Mouse (Mus musculus): ENCODE results near the gene Macf1. TPM values are rescaled to one million over a fixed set of nuclear protein-coding genes. Genes with fewer than 3 reads are reported as not detected.

Macf1 gene
- polyA plus RNA-seq, 1 experiment from 2014 or later, result 71.0 TPM

DNA sequence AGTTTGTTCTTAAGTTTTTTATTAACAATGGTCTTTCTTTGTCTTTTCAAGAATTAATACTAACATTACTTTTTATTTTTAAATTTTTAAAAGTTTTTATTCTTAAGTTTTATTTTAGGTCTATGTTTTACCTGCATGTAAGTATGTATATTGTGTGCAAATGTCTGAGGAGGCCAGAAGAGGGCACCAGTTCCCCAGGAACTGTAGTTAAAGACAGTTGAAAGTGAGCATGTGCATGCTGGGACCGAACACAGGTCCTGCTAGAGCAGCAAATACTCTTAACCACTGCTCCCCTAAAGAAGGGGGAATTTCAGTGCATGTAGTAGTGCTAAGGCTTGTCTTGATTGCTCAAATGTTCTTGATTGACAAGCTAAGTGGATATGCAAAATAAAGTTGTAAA lies 77.0 kb downstream of the Macf1 start:
- H3K4me1 ChIP-seq (ENCODE audit: control insufficient read depth, insufficient read depth, low read length), result no peaks in the 10 kb centered on the region
- no peak overlapping the region for H3K27ac ChIP-seq (replicated peaks; ENCODE audit: low read depth, low read length)
- H3K9ac ChIP-seq (ENCODE audit: low read length), result no peak overlapping the region
- H3K9me3 ChIP-seq (ENCODE audit: control insufficient read depth, low read length), result no peaks in the 10 kb centered on the region
- no peaks in the 10 kb centered on the region for H3K27me3 ChIP-seq (ENCODE audit: control insufficient read depth, insufficient read depth, low read length)
- ATAC-seq (ENCODE audit: insufficient number of reproducible peaks, low FRiP score, low TSS enrichment, low read depth) (no peak), DNase-seq (ENCODE audit: low spot score) (no peak)
- H3K36me3 ChIP-seq (ENCODE audit: control insufficient read depth, insufficient read depth, low read length), result no peaks in the 10 kb centered on the region
- WGBS, result 82% methylated on average over 1 of the region's 1 CpGs
- H3K4me2 ChIP-seq (ENCODE audit: low read depth, severe bottlenecking), result no peak overlapping the region
- H3K4me3 ChIP-seq (ENCODE audit: low read depth, low read length), result no peak overlapping the region

DNA sequence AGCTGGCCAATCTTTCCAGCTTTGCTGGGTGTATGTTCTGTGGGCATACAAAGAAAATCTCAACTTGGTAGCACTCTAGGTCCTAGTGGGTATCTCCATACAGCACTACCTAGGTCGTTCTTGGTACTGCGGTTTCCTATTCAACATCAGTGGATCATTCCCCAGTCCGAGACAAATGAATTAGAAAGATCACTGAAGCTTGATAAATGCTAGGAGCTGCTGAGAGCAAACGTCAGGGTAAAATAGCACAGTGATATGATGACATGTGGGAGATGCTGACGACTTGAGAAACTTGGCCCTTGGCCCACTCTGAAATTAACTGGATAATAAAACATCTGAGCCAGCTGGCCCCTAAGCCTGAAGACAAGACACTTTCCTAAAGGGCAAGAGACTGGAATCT lies 78.2 kb downstream of the Macf1 start:
- ATAC-seq (ENCODE audit: insufficient number of reproducible peaks, low FRiP score, low TSS enrichment, low read depth), result no peak
- 78% methylated on average over 5 of the region's 5 CpGs for WGBS
- Histone ChIP-seq H3K4me1 (ENCODE audit: control insufficient read depth, insufficient read depth, low read length) (no peaks in the 10 kb centered on the region), H3K27ac (replicated peaks; ENCODE audit: low read depth, low read length) (no peak overlapping the region), H3K9ac (ENCODE audit: low read length) (no peak overlapping the region), H3K9me3 (ENCODE audit: control insufficient read depth, low read length) (no peaks in the 10 kb centered on the region), H3K4me3 (ENCODE audit: low read depth, low read length) (no peak overlapping the region), H3K4me2 (ENCODE audit: low read depth, severe bottlenecking) (no peak overlapping the region), H3K27me3 (ENCODE audit: control insufficient read depth, insufficient read depth, low read length) (no peaks in the 10 kb centered on the region), H3K36me3 (ENCODE audit: control insufficient read depth, insufficient read depth, low read length) (no peaks in the 10 kb centered on the region)
- DNase-seq (ENCODE audit: low spot score), result no peak

DNA sequence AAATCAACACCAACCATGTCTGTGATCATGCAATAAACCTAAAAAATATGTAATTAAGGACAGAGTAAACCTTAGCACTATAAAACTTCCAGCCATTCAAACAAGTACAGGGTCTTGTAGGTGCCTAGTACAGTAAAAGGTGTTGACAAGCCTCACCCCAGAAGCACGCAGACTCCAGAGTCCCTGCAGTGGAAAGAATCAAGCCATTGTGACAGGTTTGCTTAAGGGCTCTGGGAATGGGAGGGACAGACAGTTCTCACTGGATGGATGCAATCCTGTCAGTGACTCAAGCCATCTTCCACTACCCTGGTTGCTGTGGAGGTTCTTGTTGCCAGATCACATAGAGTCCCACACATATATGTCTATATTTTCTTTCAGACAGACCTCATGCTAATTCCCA lies 78.9 kb downstream of the Macf1 start:
- Histone ChIP-seq H3K36me3 (ENCODE audit: control insufficient read depth, insufficient read depth, low read length) (no peaks in the 10 kb centered on the region), H3K9me3 (ENCODE audit: control insufficient read depth, low read length) (no peaks in the 10 kb centered on the region), H3K4me2 (ENCODE audit: low read depth, severe bottlenecking) (no peak overlapping the region), H3K27me3 (ENCODE audit: control insufficient read depth, insufficient read depth, low read length) (no peaks in the 10 kb centered on the region), H3K27ac (replicated peaks; ENCODE audit: low read depth, low read length) (no peak overlapping the region), H3K9ac (ENCODE audit: low read length) (no peak overlapping the region), H3K4me1 (ENCODE audit: control insufficient read depth, insufficient read depth, low read length) (no peaks in the 10 kb centered on the region), H3K4me3 (ENCODE audit: low read depth, low read length) (no peak overlapping the region)
- DNase-seq (ENCODE audit: low spot score) (no peak), ATAC-seq (ENCODE audit: insufficient number of reproducible peaks, low FRiP score, low TSS enrichment, low read depth) (no peak)
- 64% methylated on average over 1 of the region's 1 CpGs for WGBS

DNA sequence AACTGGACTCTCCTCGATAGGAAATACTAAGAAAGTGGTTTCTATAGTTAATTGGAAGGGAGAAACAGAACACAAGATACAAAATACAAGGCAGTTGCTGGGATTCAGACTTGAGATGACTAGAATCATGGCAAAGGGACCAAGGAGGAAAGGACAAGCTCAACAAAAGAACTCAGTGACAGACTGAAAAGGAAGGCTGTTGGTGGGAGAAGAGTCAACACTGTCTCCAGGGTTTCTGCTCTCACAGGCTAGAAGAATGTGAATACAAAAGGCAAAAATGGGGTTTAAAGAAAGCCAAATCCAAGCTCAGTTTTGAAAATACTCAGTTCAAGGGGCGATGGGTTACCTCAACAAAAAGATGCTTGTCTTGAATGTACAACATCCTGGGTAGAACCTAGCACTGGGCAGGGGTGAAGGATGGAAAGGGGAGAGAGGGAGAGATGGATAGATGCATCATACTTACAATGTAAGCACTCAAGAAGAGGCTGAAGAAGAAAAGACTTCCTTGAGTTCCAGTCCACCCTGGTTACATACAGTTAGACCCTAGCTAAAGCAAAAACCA lies 81.4 kb downstream of the Macf1 start:
- no peak for DNase-seq (ENCODE audit: low spot score)
- WGBS, result 91% methylated on average over 2 of the region's 2 CpGs
- no peaks in the 10 kb centered on the region for H3K27me3 ChIP-seq (ENCODE audit: control insufficient read depth, insufficient read depth, low read length)
- no peak overlapping the region for H3K9ac ChIP-seq (ENCODE audit: low read length)
- no peak overlapping the region for H3K4me2 ChIP-seq (ENCODE audit: low read depth, severe bottlenecking)
- no peaks in the 10 kb centered on the region for H3K36me3 ChIP-seq (ENCODE audit: control insufficient read depth, insufficient read depth, low read length)
- no peaks in the 10 kb centered on the region for H3K4me1 ChIP-seq (ENCODE audit: control insufficient read depth, insufficient read depth, low read length)
- no peak overlapping the region for H3K4me3 ChIP-seq (ENCODE audit: low read depth, low read length)
- H3K27ac ChIP-seq (replicated peaks; ENCODE audit: low read depth, low read length), result no peak overlapping the region
- no peaks in the 10 kb centered on the region for H3K9me3 ChIP-seq (ENCODE audit: control insufficient read depth, low read length)
- ATAC-seq (ENCODE audit: insufficient number of reproducible peaks, low FRiP score, low TSS enrichment, low read depth), result no peak

DNA sequence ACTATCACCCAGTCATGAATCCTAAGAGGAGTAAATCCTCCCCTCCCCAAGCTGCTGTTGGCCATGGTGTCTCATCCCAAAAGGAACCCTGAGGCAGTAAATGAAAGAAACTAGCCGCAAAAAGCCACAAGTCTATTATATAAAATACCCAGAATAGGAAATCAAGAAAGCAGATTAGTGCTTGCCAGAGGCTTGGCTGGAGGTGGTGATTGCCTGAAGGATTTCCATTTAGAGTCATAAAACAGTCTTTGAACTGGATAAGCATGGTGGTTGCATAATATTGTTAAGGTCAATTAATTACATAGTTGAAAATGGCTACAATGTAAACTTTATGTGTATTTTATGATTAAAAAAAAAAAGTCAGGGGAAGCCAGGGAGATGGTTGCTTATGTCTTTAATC lies 83.1 kb downstream of the Macf1 start:
- H3K27ac ChIP-seq (replicated peaks; ENCODE audit: low read depth, low read length), result no peak overlapping the region
- WGBS, result 87% methylated on average over 1 of the region's 1 CpGs
- H3K4me3 ChIP-seq (ENCODE audit: low read depth, low read length), result no peak overlapping the region
- ATAC-seq (ENCODE audit: insufficient number of reproducible peaks, low FRiP score, low TSS enrichment, low read depth), result no peak
- no peaks in the 10 kb centered on the region for H3K27me3 ChIP-seq (ENCODE audit: control insufficient read depth, insufficient read depth, low read length)
- no peak overlapping the region for H3K4me2 ChIP-seq (ENCODE audit: low read depth, severe bottlenecking)
- H3K4me1 ChIP-seq (ENCODE audit: control insufficient read depth, insufficient read depth, low read length), result no peaks in the 10 kb centered on the region
- no peaks in the 10 kb centered on the region for H3K9me3 ChIP-seq (ENCODE audit: control insufficient read depth, low read length)
- no peaks in the 10 kb centered on the region for H3K36me3 ChIP-seq (ENCODE audit: control insufficient read depth, insufficient read depth, low read length)
- no peak overlapping the region for H3K9ac ChIP-seq (ENCODE audit: low read length)
- no peak for DNase-seq (ENCODE audit: low spot score)

DNA sequence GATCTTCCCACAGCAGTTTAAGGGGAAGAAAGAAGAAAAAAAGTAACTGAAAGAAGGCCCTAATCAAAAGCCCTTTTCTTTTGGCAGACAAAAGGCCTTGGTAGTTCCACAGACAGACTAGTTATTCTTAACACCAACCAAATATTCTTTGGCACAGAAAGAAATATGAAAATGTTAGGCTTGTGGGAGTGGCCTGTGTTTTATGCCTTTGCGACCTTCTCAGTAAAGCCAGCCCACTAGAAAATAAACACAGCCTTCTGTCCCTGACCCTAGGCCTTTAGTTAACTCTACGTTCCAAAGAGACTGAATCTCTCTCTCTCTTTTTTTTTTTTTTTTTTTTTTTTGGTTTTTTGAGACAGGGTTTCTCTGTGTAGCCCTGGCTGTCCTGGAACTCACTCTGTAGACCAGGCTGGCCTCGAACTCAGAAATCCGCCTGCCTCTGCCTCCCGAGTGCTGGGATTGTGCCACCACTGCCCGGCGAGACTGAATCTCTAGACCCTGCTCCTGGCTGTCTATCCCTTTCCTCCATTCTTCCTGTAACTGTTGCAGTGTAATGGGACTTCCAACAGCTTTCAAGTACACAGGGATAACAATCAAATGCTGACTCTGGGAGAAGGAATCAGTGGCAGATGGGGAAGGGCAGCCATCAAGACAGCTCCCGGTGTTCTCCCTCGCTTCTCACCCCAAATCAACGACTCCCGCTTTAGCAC lies 85.5 kb downstream of the Macf1 start:
- no peak for DNase-seq (ENCODE audit: low spot score)
- H3K27ac ChIP-seq (replicated peaks; ENCODE audit: low read depth, low read length), result no peak overlapping the region
- WGBS, result 82% methylated on average over 11 of the region's 11 CpGs

DNA sequence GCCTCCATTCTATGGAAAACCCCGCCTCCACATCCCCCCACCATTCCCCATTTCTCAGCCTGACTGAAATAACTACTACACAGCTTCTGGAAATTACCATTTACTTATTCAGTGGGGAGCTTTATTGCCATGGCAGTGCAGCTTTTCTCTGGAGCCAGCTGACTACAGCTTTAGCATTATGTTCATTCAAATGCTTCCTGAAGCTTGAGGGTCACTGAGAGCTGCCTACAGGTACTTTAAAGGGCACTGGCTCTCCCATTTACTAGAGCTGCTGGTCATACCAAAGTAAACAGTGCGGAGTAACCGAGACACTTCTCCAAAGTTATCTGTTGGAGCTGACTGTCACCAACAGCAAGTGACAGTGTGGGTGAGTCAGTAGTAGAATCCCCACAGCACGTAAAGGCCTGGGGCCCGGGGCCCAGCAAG lies 89.8 kb downstream of the Macf1 start:
- DNase-seq (ENCODE audit: low spot score) (no peak), ATAC-seq (ENCODE audit: insufficient number of reproducible peaks, low FRiP score, low TSS enrichment, low read depth) (no peak)

More for the DNA sequence above, 85.5 kb downstream of the Macf1 start:
- Histone ChIP-seq H3K27me3 (ENCODE audit: control insufficient read depth, insufficient read depth, low read length) (no peaks in the 10 kb centered on the region), H3K4me2 (ENCODE audit: low read depth, severe bottlenecking) (no peak overlapping the region), H3K9me3 (ENCODE audit: control insufficient read depth, low read length) (no peaks in the 10 kb centered on the region), H3K4me1 (ENCODE audit: control insufficient read depth, insufficient read depth, low read length) (peaks cover 12% of the 10 kb centered on the region), H3K9ac (ENCODE audit: low read length) (no peak overlapping the region), H3K36me3 (ENCODE audit: control insufficient read depth, insufficient read depth, low read length) (no peaks in the 10 kb centered on the region), H3K4me3 (ENCODE audit: low read depth, low read length) (no peak overlapping the region)
- ATAC-seq (ENCODE audit: insufficient number of reproducible peaks, low FRiP score, low TSS enrichment, low read depth), result no peak

DNA sequence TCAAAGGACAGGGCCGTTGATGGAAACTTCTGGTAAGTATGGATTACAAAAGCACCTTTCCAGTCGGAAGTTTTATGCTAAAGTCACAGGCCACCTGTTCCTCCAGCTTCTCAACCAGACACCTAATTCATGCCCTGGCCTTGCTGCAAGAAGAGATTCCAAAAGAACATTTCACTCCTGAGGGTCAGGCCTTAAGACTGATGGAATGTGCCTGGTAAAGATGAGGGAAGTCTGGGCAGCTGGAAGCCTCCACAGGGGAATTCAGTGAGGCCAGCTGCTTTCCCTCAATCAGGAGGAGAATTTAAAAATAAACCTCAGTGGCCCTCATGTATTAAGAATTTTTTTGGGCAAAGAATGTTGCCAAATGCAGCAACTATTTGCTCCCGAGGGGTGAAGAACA lies 90.5 kb downstream of the Macf1 start:
- DNase-seq (ENCODE audit: low spot score), result no peak
- H3K27me3 ChIP-seq (ENCODE audit: control insufficient read depth, insufficient read depth, low read length), result no peaks in the 10 kb centered on the region
- peak overlapping the region; percentile 15; the same call in 1 of the 2 replicates for H3K27ac ChIP-seq (replicated peaks; ENCODE audit: low read depth, low read length)
- no peak overlapping the region for H3K9ac ChIP-seq (ENCODE audit: low read length)
- no peak overlapping the region for H3K4me3 ChIP-seq (ENCODE audit: low read depth, low read length)
- no peak overlapping the region for H3K4me2 ChIP-seq (ENCODE audit: low read depth, severe bottlenecking)
- H3K36me3 ChIP-seq (ENCODE audit: control insufficient read depth, insufficient read depth, low read length), result no peaks in the 10 kb centered on the region
- peaks cover 21% of the 10 kb centered on the region for H3K4me1 ChIP-seq (ENCODE audit: control insufficient read depth, insufficient read depth, low read length)
- 0 out of 2 replicates have a peak, but pooled peaks have one; percentile 65 for ATAC-seq (ENCODE audit: insufficient number of reproducible peaks, low FRiP score, low TSS enrichment, low read depth)
- no peaks in the 10 kb centered on the region for H3K9me3 ChIP-seq (ENCODE audit: control insufficient read depth, low read length)
- WGBS, result 46% methylated on average over 3 of the region's 3 CpGs

More for the DNA sequence above, 89.8 kb downstream of the Macf1 start:
- no peak overlapping the region for H3K9ac ChIP-seq (ENCODE audit: low read length)
- H3K4me1 ChIP-seq (ENCODE audit: control insufficient read depth, insufficient read depth, low read length), result peaks cover 21% of the 10 kb centered on the region
- H3K27me3 ChIP-seq (ENCODE audit: control insufficient read depth, insufficient read depth, low read length), result no peaks in the 10 kb centered on the region
- H3K4me2 ChIP-seq (ENCODE audit: low read depth, severe bottlenecking), result no peak overlapping the region; the same call in 1 of the 2 replicates
- 76% methylated on average over 5 of the region's 5 CpGs for WGBS
- H3K9me3 ChIP-seq (ENCODE audit: control insufficient read depth, low read length), result no peaks in the 10 kb centered on the region
- peak overlapping the region; percentile 30; the same call in 1 of the 2 replicates for H3K27ac ChIP-seq (replicated peaks; ENCODE audit: low read depth, low read length)
- H3K4me3 ChIP-seq (ENCODE audit: low read depth, low read length), result no peak overlapping the region
- H3K36me3 ChIP-seq (ENCODE audit: control insufficient read depth, insufficient read depth, low read length), result no peaks in the 10 kb centered on the region
